Mouse (Mus musculus) heart, postnatal 0 days (tissue): ENCODE data around the gene Tekt1. TPM values are rescaled to one million over a fixed set of nuclear protein-coding genes. Genes with fewer than 3 reads are reported as not detected.
A peak's percentile ranks its signal among the peaks of the same experiment; 100 is the strongest.

ENCODE experiments used
- ATAC-seq: fragments of 200-750 bp; cut with Nextera tagmentation; 2 replicates; pipeline ENCODE4 v1.8.0; 2017; ENCODE audit warnings: low read depth, moderate number of reproducible peaks, moderate library complexity; ENCODE audit not compliant: insufficient read depth
- DNase-seq: peaks from one replicate; pipeline ENCODE4 v3.0.0-alpha.2; 2016; ENCODE audit warnings: low spot score
- H3K27ac ChIP-seq: fragments of 300-500 bp; sonication (generic); 2 replicates; pipeline ENCODE4 v1.5.1; 2014; ENCODE audit warnings: low read depth, mild to moderate bottlenecking
- H3K27me3 ChIP-seq: fragments of 300-500 bp; sonication (generic); 2 replicates; pipeline ENCODE4 v1.6.1; 2014; ENCODE audit warnings: low read length, mixed read lengths; ENCODE audit not compliant: control insufficient read depth, insufficient read depth
- H3K36me3 ChIP-seq: fragments of 300-500 bp; sonication (generic); replicated peaks from 2 replicates; pipeline ENCODE4 v1.6.1; 2014; ENCODE audit warnings: low read length, mixed read lengths; ENCODE audit not compliant: control insufficient read depth, insufficient read depth
- H3K4me1 ChIP-seq: fragments of 300-500 bp; sonication (generic); 2 replicates; pipeline ENCODE4 v1.6.1; 2014; ENCODE audit warnings: antibody characterized with exemption; ENCODE audit not compliant: control insufficient read depth, insufficient read depth
- H3K4me2 ChIP-seq: fragments of 300-500 bp; sonication (generic); 2 replicates; pipeline ENCODE4 v1.6.1; 2014; ENCODE audit warnings: low read depth, mild to moderate bottlenecking, low read length, moderate library complexity
- H3K4me3 ChIP-seq: fragments of 300-500 bp; sonication (generic); 2 replicates; pipeline ENCODE4 v1.5.1; 2014; ENCODE audit warnings: low read depth, low read length
- H3K9ac ChIP-seq: fragments of 300-500 bp; sonication (generic); replicated peaks from 2 replicates; pipeline ENCODE4 v1.6.1; 2014; ENCODE audit warnings: low read depth, low read length, mixed read lengths
- H3K9me3 ChIP-seq: fragments of 300-500 bp; sonication (generic); replicated peaks from 2 replicates; pipeline ENCODE4 v1.6.1; 2016; ENCODE audit warnings: low read length; ENCODE audit not compliant: control insufficient read depth
- CTCF ChIP-seq: IDR thresholded peaks from 2 replicates; pipeline ENCODE4 v1.5.1; 2016; ENCODE audit warnings: antibody characterized with exemption, control low read depth, low read depth
- EP300 ChIP-seq: IDR thresholded peaks from 2 replicates; pipeline ENCODE4 v1.6.1; 2016; ENCODE audit warnings: antibody characterized with exemption, low read depth
- WGBS: fragments of 180-500 bp; shearing (Covaris S2); extraction: QIAGEN DNeasy Blood & Tissue Kit; methylation state at CpG from one replicate; pipeline ENCODE4 v1.1.7; 2014; 5-methylcytosine and 5-hydroxymethylcytosine counted together
- polyA plus RNA-seq: library from polyadenylated mRNA; unstranded; fragments of >200 nt; fragmentation: Nextera tagmentation; extraction: Ambion mirVana; gene quantifications from 2 replicates; pipeline ENCODE4 v1.2.1, GENCODE M21; 2015
- total RNA-seq: library from RNA; depleted of rRNA; stranded (reverse); fragments of >200 nt; gene quantifications from 2 replicates; pipeline ENCODE4 v1.2.3, GENCODE M21; 2014; ENCODE audit warnings: low replicate concordance

The Tekt1 gene
- total and polyA plus RNA-seq, 2 experiments from 2014 or later: 0.19 TPM; not detected in 1

DNA sequence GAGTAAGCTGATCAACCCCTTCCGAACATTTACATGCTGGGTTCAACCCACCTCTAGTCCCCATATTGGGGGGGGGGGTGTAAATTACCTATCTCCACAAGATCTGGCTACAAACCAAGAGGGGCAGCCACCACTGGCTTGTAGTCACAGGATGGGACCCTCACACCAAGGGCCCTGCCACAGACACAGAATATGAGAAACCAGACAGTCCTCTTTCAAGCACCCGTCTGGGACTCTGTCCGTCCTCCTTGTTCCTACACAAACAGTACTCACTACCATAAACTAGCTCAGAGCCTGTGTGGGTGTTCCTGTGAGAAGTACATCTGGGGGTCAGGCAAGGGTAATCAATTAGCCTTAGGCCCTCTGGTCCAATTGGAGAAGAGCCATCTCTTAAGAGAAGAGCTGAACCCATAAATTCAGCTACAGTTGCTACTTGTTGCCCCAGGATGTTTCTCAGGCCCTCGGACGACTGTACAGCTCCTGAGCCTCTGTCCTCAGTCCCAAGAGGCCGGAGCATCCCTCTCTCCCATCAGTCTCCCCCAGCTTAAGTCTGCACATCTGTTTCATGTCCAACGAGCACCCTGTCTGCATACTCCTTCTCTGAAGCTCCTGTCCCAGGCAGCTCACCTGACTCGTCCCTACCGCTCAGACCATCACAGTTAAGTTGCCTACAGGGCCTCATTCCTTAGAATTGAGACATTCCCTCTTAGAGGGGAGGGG, 46.4 kb upstream of the Tekt1 start:
- peak overlapping the region; percentile 82 for H3K4me3 ChIP-seq
- no peaks in the 10 kb centered on the region for H3K9me3 ChIP-seq
- H3K9ac ChIP-seq: 0 out of 2 replicates have a peak overlapping the region, but pooled peaks have one; percentile 0
- H3K27ac ChIP-seq: peak overlapping the region; percentile 88
- TF ChIP-seq CTCF (no peak), EP300 (no peak)
- DNase-seq (no peak), ATAC-seq (no peak)
- WGBS: 39% methylated on average over 9 of the region's 9 CpGs
- H3K36me3 ChIP-seq: no peaks in the 10 kb centered on the region
- no peaks in the 10 kb centered on the region for H3K27me3 ChIP-seq
- H3K4me1 ChIP-seq: peaks cover 58% of the 10 kb centered on the region
- H3K4me2 ChIP-seq: peak overlapping the region; percentile 92

DNA sequence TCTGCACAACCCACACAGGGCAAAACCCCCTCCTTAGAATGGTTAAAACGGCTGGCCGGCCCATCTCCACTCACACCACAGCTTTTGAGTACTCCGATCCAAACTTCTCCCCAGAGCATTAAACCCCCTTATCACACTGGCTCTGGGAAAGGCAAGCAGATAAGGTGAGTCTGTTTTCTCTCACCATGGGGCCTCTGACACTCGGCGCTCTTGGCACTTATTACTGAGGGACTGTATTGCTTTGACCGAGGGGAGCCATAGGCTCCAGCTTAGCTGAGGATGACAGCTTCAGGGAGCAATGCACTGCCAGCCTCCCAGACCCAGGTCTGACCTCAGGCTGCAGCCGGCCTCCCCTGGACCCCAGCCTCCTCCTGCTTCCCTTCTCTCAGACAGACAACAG, 45.3 kb upstream of the Tekt1 start:
- no peak for TF ChIP-seq CTCF
- TF ChIP-seq EP300: peak; percentile 90
- peak overlapping the region; percentile 88 for H3K27ac ChIP-seq
- H3K9ac ChIP-seq: peak overlapping the region; percentile 34; the same call in 1 of the 2 replicates
- H3K27me3 ChIP-seq: no peaks in the 10 kb centered on the region
- H3K36me3 ChIP-seq: 0 out of 2 replicates have a peak, but pooled peaks cover 10% of the 10 kb centered on the region
- DNase-seq: peak; percentile 95
- H3K9me3 ChIP-seq: no peaks in the 10 kb centered on the region
- 3% methylated on average over 7 of the region's 7 CpGs for WGBS
- H3K4me2 ChIP-seq: peak overlapping the region; percentile 92
- peak; percentile 77 for ATAC-seq
- peaks cover 56% of the 10 kb centered on the region for H3K4me1 ChIP-seq
- H3K4me3 ChIP-seq: 0 out of 2 replicates have a peak overlapping the region, but pooled peaks have one; percentile 82

DNA sequence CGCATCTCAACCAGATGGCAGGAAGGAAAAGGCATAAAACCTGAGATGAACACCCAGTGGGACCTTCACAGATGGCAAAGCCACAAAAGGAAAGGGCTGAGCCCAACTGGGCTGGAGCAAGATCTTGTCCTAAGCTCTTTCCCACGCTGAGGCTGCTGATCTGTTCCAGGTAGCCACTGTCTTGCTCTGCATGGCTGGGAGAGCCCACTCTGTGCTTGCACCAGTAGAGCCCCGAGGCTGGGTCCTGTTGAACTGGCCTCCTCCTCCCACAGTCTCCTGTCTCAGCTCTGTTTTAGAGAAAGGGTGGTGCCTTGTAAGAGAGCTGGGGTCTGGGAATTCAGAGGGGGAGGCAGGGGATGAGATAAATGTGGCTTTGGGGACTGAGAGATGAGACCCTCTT, 44.8 kb upstream of the Tekt1 start:
- no peak for DNase-seq
- ATAC-seq: no peak
- Histone ChIP-seq H3K4me3 (peak overlapping the region; percentile 6; the same call in 1 of the 2 replicates), H3K27me3 (no peaks in the 10 kb centered on the region), H3K4me2 (peak overlapping the region; percentile 92), H3K9ac (peak overlapping the region; percentile 34; the same call in 1 of the 2 replicates), H3K4me1 (peaks cover 57% of the 10 kb centered on the region), H3K36me3 (0 out of 2 replicates have a peak, but pooled peaks cover 14% of the 10 kb centered on the region), H3K9me3 (no peaks in the 10 kb centered on the region), H3K27ac (peak overlapping the region; percentile 88)
- no peak for TF ChIP-seq CTCF
- no peak for TF ChIP-seq EP300
- WGBS: 21% methylated on average over 3 of the region's 3 CpGs

DNA sequence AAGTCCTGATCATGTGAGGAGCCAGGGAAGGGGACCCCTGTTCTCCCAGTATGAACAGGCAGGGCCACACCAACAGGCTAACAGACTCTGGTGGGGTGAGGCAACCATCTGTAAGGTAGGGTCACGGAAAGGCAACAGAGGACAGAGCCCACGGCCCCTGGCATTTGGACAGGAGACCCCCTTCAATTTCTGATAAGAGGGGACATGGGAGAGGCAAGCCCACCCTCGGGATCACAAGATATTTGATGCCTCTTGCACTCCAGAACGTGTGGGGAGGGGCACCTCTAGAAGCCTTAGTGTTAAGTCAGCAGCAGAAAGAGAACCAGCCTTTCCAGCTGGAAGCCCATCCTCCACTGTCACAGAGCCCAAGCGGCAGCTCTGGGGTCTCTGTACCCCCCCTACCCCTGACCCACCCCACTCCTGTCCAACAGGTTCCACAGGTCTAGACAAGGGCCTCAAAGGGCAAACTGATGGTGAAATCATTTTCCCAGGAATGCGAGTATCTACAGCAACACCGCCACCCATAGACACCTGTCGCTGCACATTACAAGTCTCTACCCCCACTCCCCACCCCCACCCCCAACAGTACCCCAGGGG, 43.9 kb upstream of the Tekt1 start:
- TF ChIP-seq EP300: no peak
- no peak for TF ChIP-seq CTCF
- Histone ChIP-seq H3K36me3 (peaks cover 16% of the 10 kb centered on the region), H3K9ac (no peak overlapping the region), H3K9me3 (no peaks in the 10 kb centered on the region), H3K4me3 (no peak overlapping the region), H3K27me3 (no peaks in the 10 kb centered on the region), H3K4me1 (peaks cover 54% of the 10 kb centered on the region), H3K27ac (peak overlapping the region; percentile 88), H3K4me2 (peak overlapping the region; percentile 92)
- WGBS: 40% methylated on average over 8 of the region's 8 CpGs
- no peak for ATAC-seq
- no peak for DNase-seq

DNA sequence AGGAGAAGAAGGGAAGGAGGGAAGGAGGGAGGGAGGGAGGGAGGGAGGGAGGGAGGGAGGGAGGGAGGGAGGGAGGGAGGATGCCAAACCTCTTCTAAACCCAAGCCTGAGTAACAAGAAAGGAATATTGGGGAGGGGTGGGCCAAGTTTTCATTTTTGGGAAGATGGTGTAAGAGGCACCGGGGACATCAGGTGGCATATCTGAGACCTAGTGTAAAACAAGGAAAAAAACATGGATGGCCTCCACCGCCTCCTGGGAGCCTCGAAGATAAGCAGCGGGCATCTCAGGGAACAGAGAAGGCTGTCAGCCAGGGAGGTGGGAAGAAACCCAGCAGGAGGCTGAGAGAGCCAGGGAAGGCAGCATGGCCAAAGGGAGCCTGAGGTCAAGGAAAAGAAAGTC, 43.3 kb upstream of the Tekt1 start:
- TF ChIP-seq CTCF (no peak), EP300 (no peak)

More for the DNA sequence above, 43.3 kb upstream of the Tekt1 start:
- no peaks in the 10 kb centered on the region for H3K27me3 ChIP-seq
- no peak overlapping the region for H3K4me3 ChIP-seq
- H3K4me2 ChIP-seq: no peak overlapping the region
- ATAC-seq: no peak
- no peaks in the 10 kb centered on the region for H3K9me3 ChIP-seq
- 41% methylated on average over 4 of the region's 4 CpGs for whole genome bisulfite sequencing
- H3K9ac ChIP-seq: no peak overlapping the region
- H3K27ac ChIP-seq: peak overlapping the region; percentile 2; the same call in 1 of the 2 replicates
- peaks cover 22% of the 10 kb centered on the region for H3K36me3 ChIP-seq
- H3K4me1 ChIP-seq: peaks cover 54% of the 10 kb centered on the region
- no peak for DNase-seq
